8 mouse cellular contexts compared by ENCODE assay signal in genomic region chr1:75387929-75388897, GRCm38 (mm10). TPM values are rescaled to one million over a fixed set of nuclear protein-coding genes. Genes with fewer than 3 reads are reported as not detected.
DNase-seq lines count a peak whose midpoint lies in the region; ATAC-seq and TF ChIP-seq lines count a peak whose summit lies in the region.

No protein-coding gene starts in this region.

- TF ChIP-seq POLR2A in kidney, adult 2 months (IDR thresholded peaks at IDR 0.05; ENCODE audit: low read depth, low read length) = no peak

- no peaks in the 10 kb centered on the region for H3K9me3 ChIP-seq in kidney, embryonic 15.5 days (replicated peaks)
- no peaks in the 10 kb centered on the region for H3K9me3 ChIP-seq in hindbrain, embryonic 14.5 days (ENCODE audit: control insufficient read depth, low read length)
- H3K9me3 ChIP-seq in neural tube, embryonic 11.5 days (ENCODE audit: control insufficient read depth, low read length) = no peaks in the 10 kb centered on the region

- no peak overlapping the region for H3K27ac ChIP-seq in kidney, embryonic 15.5 days
- H3K27ac ChIP-seq in hindbrain, embryonic 14.5 days = peak overlapping the region; percentile 23; the same call in 1 of the 2 replicates
- H3K27ac ChIP-seq in neural tube, embryonic 11.5 days (ENCODE audit: low read depth, low read length) = no peak overlapping the region
- no peak overlapping the region for H3K27ac ChIP-seq in kidney, adult 2 months (ENCODE audit: insufficient read depth, low read depth, low read length)

- peak; percentile 14; the same call in 1 of the 2 replicates for ATAC-seq in kidney, embryonic 15.5 days (replicated peaks; ENCODE audit: low FRiP score)
- ATAC-seq in hindbrain, embryonic 14.5 days (ENCODE audit: low FRiP score) = no peak
- no peak for ATAC-seq in neural tube, embryonic 11.5 days (ENCODE audit: insufficient read depth, low FRiP score, low TSS enrichment)

- 10% methylated on average over 94 of the region's 94 CpGs for WGBS in kidney, embryonic 15.5 days
- WGBS in hindbrain, embryonic 14.5 days = 4% methylated on average over 86 of the region's 94 CpGs
- WGBS in neural tube, embryonic 11.5 days = 4% methylated on average over 94 of the region's 94 CpGs
- 32% methylated on average over 94 of the region's 94 CpGs for WGBS in kidney, adult 2 months

- H3K9ac ChIP-seq in kidney, embryonic 15.5 days = peak overlapping the region; percentile 27; the same call in 1 of the 2 replicates
- peak overlapping the region; percentile 55 for H3K9ac ChIP-seq in hindbrain, embryonic 14.5 days
- H3K9ac ChIP-seq in neural tube, embryonic 11.5 days (ENCODE audit: low read length) = peak overlapping the region; percentile 49

- peaks cover 14% of the 10 kb centered on the region for H3K36me3 ChIP-seq in kidney, embryonic 15.5 days
- 0 out of 2 replicates have a peak, but pooled peaks cover 3% of the 10 kb centered on the region for H3K36me3 ChIP-seq in hindbrain, embryonic 14.5 days (replicated peaks; ENCODE audit: control insufficient read depth, insufficient read depth)
- H3K36me3 ChIP-seq in neural tube, embryonic 11.5 days (ENCODE audit: control insufficient read depth, insufficient read depth, low read length) = no peaks in the 10 kb centered on the region
- H3K36me3 ChIP-seq in kidney, adult 2 months (ENCODE audit: control insufficient read depth, insufficient read depth, low read length) = no peaks in the 10 kb centered on the region

- no peak for DNase-seq in kidney, postnatal 25 days
- DNase-seq in embryo, embryonic 10.5 days (ENCODE audit: low spot score) = peak; percentile 36
- no peak for DNase-seq in hindbrain, embryonic 14.5 days (ENCODE audit: low spot score)
- peak; percentile 51 for DNase-seq in neural tube, embryonic 11.5 days (ENCODE audit: low spot score)
- DNase-seq in adrenal gland, postnatal 36 days = no peak
- no peak for DNase-seq in spleen, adult 12 weeks (ENCODE audit: low spot score)
- no peak for DNase-seq in kidney, adult 2 months

- no peak for TF ChIP-seq CTCF in kidney, adult 2 months (conservative IDR thresholded peaks at IDR 0.05; ENCODE audit: insufficient read depth, insufficient read length, low read depth, low read length)

- H3K4me3 ChIP-seq in kidney, embryonic 15.5 days (replicated peaks) = peak overlapping the region; percentile 27
- H3K4me3 ChIP-seq in hindbrain, embryonic 14.5 days (replicated peaks; ENCODE audit: low read length) = peak overlapping the region; percentile 23
- H3K4me3 ChIP-seq in neural tube, embryonic 11.5 days (ENCODE audit: low read depth, low read length) = peak overlapping the region; percentile 18
- no peak overlapping the region for H3K4me3 ChIP-seq in kidney, adult 2 months (ENCODE audit: insufficient read depth, low read depth, low read length)

- H3K4me2 ChIP-seq in kidney, embryonic 15.5 days = peak overlapping the region; percentile 58
- peak overlapping the region; percentile 45 for H3K4me2 ChIP-seq in hindbrain, embryonic 14.5 days (replicated peaks)
- H3K4me2 ChIP-seq in neural tube, embryonic 11.5 days (ENCODE audit: low read depth) = peak overlapping the region; percentile 36

- peaks cover 61% of the 10 kb centered on the region for H3K4me1 ChIP-seq in kidney, embryonic 15.5 days
- peaks cover 53% of the 10 kb centered on the region for H3K4me1 ChIP-seq in hindbrain, embryonic 14.5 days (replicated peaks; ENCODE audit: control insufficient read depth, insufficient read depth, low read length)
- H3K4me1 ChIP-seq in neural tube, embryonic 11.5 days (ENCODE audit: control insufficient read depth, insufficient read depth, low read length) = peaks cover 27% of the 10 kb centered on the region
- no peaks in the 10 kb centered on the region for H3K4me1 ChIP-seq in kidney, adult 2 months (ENCODE audit: control insufficient read depth, insufficient read depth, low read length)

- H3K27me3 ChIP-seq in kidney, embryonic 15.5 days = peaks cover 53% of the 10 kb centered on the region
- peaks cover 35% of the 10 kb centered on the region for H3K27me3 ChIP-seq in hindbrain, embryonic 14.5 days (ENCODE audit: control insufficient read depth, insufficient read depth, low read length)
- H3K27me3 ChIP-seq in neural tube, embryonic 11.5 days (ENCODE audit: control insufficient read depth, insufficient read depth, low read length) = peaks cover 35% of the 10 kb centered on the region
- no peaks in the 10 kb centered on the region; the same call in 1 of the 2 replicates for H3K27me3 ChIP-seq in kidney, adult 2 months (replicated peaks; ENCODE audit: control insufficient read depth, insufficient read depth, low read length)

RNA-seq across cellular contexts. Expression of gene Speg, which starts 13.1 kb away (rescaled TPM):
- 45.1 and 53.9 TPM in 2 replicates for polyA plus RNA-seq in kidney, embryonic 15.5 days (2015; fragmentation: Nextera tagmentation; extraction: Ambion mirVana)
- polyA plus RNA-seq in hindbrain, embryonic 14.5 days (2014; fragmentation: Nextera tagmentation; extraction: Ambion mirVana) = 18.0 and 22.9 TPM in 2 replicates
- polyA plus RNA-seq in neural tube, embryonic 11.5 days (2014; fragmentation: Nextera tagmentation; extraction: Ambion mirVana) = 15.5 and 19.1 TPM in 2 replicates
- 10 to 100 TPM in 1 of 2 experiments, 1 to 10 TPM in 1; 9.8 to 10.8 TPM for total RNA-seq in adrenal gland, postnatal 36 days (2021)
- 34.6 and 43.9 TPM in 2 replicates for polyA plus RNA-seq in kidney, adult 2 months (2012; rRNA removed)

RNA-seq across cellular contexts. Expression of gene Des, which starts 28.1 kb away (rescaled TPM):
- polyA plus RNA-seq in kidney, embryonic 15.5 days (2015; fragmentation: Nextera tagmentation; extraction: Ambion mirVana) = 53.5 and 53.9 TPM in 2 replicates
- 1.0 and 1.7 TPM in 2 replicates for polyA plus RNA-seq in hindbrain, embryonic 14.5 days (2014; fragmentation: Nextera tagmentation; extraction: Ambion mirVana)
- polyA plus RNA-seq in neural tube, embryonic 11.5 days (2014; fragmentation: Nextera tagmentation; extraction: Ambion mirVana) = 15.8 and 18.0 TPM in 2 replicates
- total RNA-seq in adrenal gland, postnatal 36 days (2021) = 10 to 100 TPM; 18.6 to 19.5 TPM
- polyA plus RNA-seq in kidney, adult 2 months (2012; rRNA removed) = 17.0 and 32.1 TPM in 2 replicates

RNA-seq across cellular contexts. Expression of gene Gmppa, which starts 47.5 kb away (rescaled TPM):
- 74.7 and 78.7 TPM in 2 replicates for polyA plus RNA-seq in kidney, embryonic 15.5 days (2015; fragmentation: Nextera tagmentation; extraction: Ambion mirVana)
- 53.1 and 65.0 TPM in 2 replicates for polyA plus RNA-seq in hindbrain, embryonic 14.5 days (2014; fragmentation: Nextera tagmentation; extraction: Ambion mirVana)
- polyA plus RNA-seq in neural tube, embryonic 11.5 days (2014; fragmentation: Nextera tagmentation; extraction: Ambion mirVana) = 62.5 and 64.2 TPM in 2 replicates
- 10 to 100 TPM; 58.7 to 72.1 TPM for total RNA-seq in adrenal gland, postnatal 36 days (2021)
- polyA plus RNA-seq in kidney, adult 2 months (2012; rRNA removed) = 82.4 and 95.0 TPM in 2 replicates

Comparison
In these comparisons a context has a peak if more than half of its experiments do, and no peak if none do; other contexts are left out.
1. DNase-seq: peak in embryo, embryonic 10.5 days (single experiment) and neural tube, embryonic 11.5 days (single experiment); none in kidney, postnatal 25 days (0 of 2), hindbrain, embryonic 14.5 days (single experiment), adrenal gland, postnatal 36 days (0 of 2), spleen, adult 12 weeks (single experiment) and kidney, adult 2 months (single experiment).
2. Peak in every context shown above with its lines, with median percentiles within 50 percentile points of each other: H3K4me2 ChIP-seq and H3K9ac ChIP-seq.